Mouse (Mus musculus) midbrain, embryonic 15.5 days (tissue): ENCODE results near the gene Zfp993. TPM values are rescaled to one million over a fixed set of nuclear protein-coding genes. Genes with fewer than 3 reads are reported as not detected.
"Not testable (repeated sequence)": the region's sequence is repeated elsewhere in the genome, so short reads cannot be mapped to it uniquely, and the experiment has no call there.

Experiments
- ATAC-seq: fragments of 200-750 bp; cut with Nextera tagmentation; replicated peaks from 2 replicates; pipeline ENCODE4 v1.8.0; 2017; ENCODE audit warnings: moderate TSS enrichment
- H3K27ac ChIP-seq: fragments of 300-500 bp; sonication (generic); 2 replicates; pipeline ENCODE4 v1.5.1; 2015; ENCODE audit warnings: mild to moderate bottlenecking, inconsistent platforms
- H3K27me3 ChIP-seq: fragments of 300-500 bp; sonication (generic); replicated peaks from 2 replicates; pipeline ENCODE4 v1.6.1; 2015; ENCODE audit warnings: inconsistent platforms
- H3K36me3 ChIP-seq: fragments of 300-500 bp; sonication (generic); replicated peaks from 2 replicates; pipeline ENCODE4 v1.6.1; 2015; ENCODE audit warnings: inconsistent platforms
- H3K4me1 ChIP-seq: fragments of 300-500 bp; sonication (generic); 2 replicates; pipeline ENCODE4 v1.6.1; 2015; ENCODE audit warnings: inconsistent platforms
- H3K4me2 ChIP-seq: fragments of 300-500 bp; sonication (generic); 2 replicates; pipeline ENCODE4 v1.6.1; 2015; ENCODE audit warnings: inconsistent platforms, mild to moderate bottlenecking, moderate library complexity
- H3K4me3 ChIP-seq: fragments of 300-500 bp; sonication (generic); 2 replicates; pipeline ENCODE4 v1.5.1; 2015; ENCODE audit warnings: mild to moderate bottlenecking, inconsistent platforms
- H3K9ac ChIP-seq: fragments of 300-500 bp; sonication (generic); 2 replicates; pipeline ENCODE4 v1.6.1; 2015; ENCODE audit warnings: mild to moderate bottlenecking, inconsistent platforms
- H3K9me3 ChIP-seq: fragments of 300-500 bp; sonication (generic); 2 replicates; pipeline ENCODE4 v1.6.1; 2016; ENCODE audit warnings: inconsistent platforms
- WGBS: fragments of 180-500 bp; shearing (Covaris S2); methylation state at CpG from one replicate; pipeline ENCODE4 v1.1.7; 2015; ENCODE audit warnings: mixed read lengths; 5-methylcytosine and 5-hydroxymethylcytosine counted together
- polyA plus RNA-seq: library from polyadenylated mRNA; unstranded; fragments of >200 nt; fragmentation: Nextera tagmentation; extraction: Ambion mirVana; gene quantifications from 2 replicates; pipeline ENCODE4 v1.2.1, GENCODE M21; 2015

Zfp993 gene
- 3.7 and 3.8 TPM in 2 replicates for polyA plus RNA-seq

- not testable (repeated sequence) for ATAC-seq, H3K9ac ChIP-seq, H3K9me3 ChIP-seq, H3K27ac ChIP-seq, H3K4me1 ChIP-seq, H3K4me2 ChIP-seq, H3K27me3 ChIP-seq, H3K36me3 ChIP-seq, H3K4me3 ChIP-seq
- no CpG with 5 or more reads among the region's 14 CpGs for WGBS
Measured at GRCm38 (mm10) chr4:146610774-146611400, at the start of gene Zfp993. Gene Zfp993, plus strand, starts transcription at chr4:146610961.

- not testable (repeated sequence) for H3K27ac ChIP-seq, H3K4me3 ChIP-seq, H3K36me3 ChIP-seq, H3K27me3 ChIP-seq, H3K9me3 ChIP-seq, H3K9ac ChIP-seq, H3K4me2 ChIP-seq, H3K4me1 ChIP-seq
- under 1% methylated on average over 21 of the region's 111 CpGs for WGBS
- ATAC-seq, result peak; percentile 82
Measured at GRCm38 (mm10) chr4:146579905-146580873, 30.6 kb upstream of the Zfp993 start.

DNA sequence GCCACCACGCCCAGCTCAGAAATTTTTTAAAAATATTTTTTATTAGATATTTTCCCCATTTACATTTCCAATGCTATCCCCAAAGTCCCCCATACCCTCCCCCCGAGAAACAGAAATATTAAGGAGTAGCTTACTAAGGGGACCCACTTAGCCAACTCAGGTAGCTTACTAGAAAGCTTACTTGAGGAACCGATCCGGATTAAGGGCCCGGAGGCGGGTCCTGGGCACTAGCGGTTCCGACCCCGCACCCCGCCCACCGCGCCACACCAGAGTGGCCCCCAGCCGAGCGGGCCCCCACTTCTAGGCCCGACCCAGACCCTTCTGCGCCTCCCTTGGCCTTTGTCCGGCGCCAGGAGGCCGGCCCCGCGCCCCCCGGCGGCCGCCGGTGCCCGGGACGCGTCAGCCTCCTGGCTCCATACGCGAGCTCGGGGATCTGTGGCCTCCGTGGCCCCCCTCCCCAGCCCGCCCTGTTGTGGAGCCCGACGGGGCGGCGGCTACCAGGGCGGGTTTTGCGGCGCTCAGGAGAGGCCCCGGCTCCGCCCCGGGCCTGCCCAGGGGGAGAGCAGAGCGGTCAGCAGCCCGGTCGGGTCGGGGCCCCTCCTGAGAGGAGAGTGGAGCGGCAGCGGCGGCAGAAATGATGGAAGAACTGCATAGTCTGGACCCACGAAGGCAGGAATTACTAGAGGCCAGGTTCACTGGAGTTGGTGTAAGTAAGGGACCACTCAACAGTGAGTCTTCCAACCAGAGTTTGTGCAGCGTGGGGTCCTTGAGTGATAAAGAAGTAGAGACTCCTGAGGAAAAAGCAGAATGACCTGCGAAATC, 7.0 kb upstream of the Zfp993 start:
- peak overlapping the region; percentile 27 for H3K4me3 ChIP-seq
- peak; percentile 92 for ATAC-seq
- not testable (repeated sequence) for H3K9ac ChIP-seq, H3K36me3 ChIP-seq, H3K27me3 ChIP-seq, H3K9me3 ChIP-seq, H3K4me1 ChIP-seq, H3K27ac ChIP-seq
- peak overlapping the region; percentile 37 for H3K4me2 ChIP-seq
- WGBS, result 7% methylated on average over 29 of the region's 53 CpGs

GRCm38 (mm10) chr4:146644367-146644766, 33.6 kb downstream of the Zfp993 start:
- H3K4me1 ChIP-seq, H3K4me3 ChIP-seq, H3K9ac ChIP-seq, H3K27me3 ChIP-seq, H3K27ac ChIP-seq, H3K36me3 ChIP-seq, ATAC-seq, H3K9me3 ChIP-seq, H3K4me2 ChIP-seq: not testable (repeated sequence)
- WGBS, result no CpG with 5 or more reads among the region's 4 CpGs

GRCm38 (mm10) chr4:146649641-146650040, 38.9 kb downstream of the Zfp993 start:
- H3K36me3 ChIP-seq, ATAC-seq, H3K9me3 ChIP-seq, H3K27ac ChIP-seq, H3K4me1 ChIP-seq, H3K4me2 ChIP-seq, H3K4me3 ChIP-seq, H3K27me3 ChIP-seq, H3K9ac ChIP-seq: not testable (repeated sequence)
- no CpG with 5 or more reads among the region's 2 CpGs for WGBS

- ATAC-seq, result not testable (repeated sequence)
Measured at GRCm38 (mm10) chr4:146650115-146650514, 39.4 kb downstream of the Zfp993 start.

DNA sequence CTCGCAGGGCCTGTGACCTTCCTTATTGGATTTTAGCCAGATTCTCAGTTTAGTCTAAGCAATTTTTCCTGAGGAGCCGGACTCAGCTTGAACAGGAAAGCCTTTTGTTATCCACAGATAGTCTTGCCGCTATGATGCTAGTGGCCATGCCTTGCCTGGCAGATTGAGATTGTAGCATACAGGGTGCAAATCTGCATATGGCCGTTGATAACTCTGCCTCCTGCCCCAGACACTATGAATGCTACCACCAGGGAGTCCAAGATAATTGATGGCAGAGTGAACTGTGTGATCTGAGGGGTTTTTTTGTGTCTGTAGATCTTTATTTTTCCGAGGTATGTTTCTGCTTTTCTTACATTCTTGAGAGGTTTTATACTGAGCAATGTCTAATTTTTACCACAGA, 39.9 kb downstream of the Zfp993 start:
- H3K4me2 ChIP-seq, H3K4me3 ChIP-seq, ATAC-seq, H3K27ac ChIP-seq, H3K9ac ChIP-seq, H3K27me3 ChIP-seq, H3K4me1 ChIP-seq, H3K36me3 ChIP-seq, H3K9me3 ChIP-seq: not testable (repeated sequence)
- WGBS, result 63% methylated on average over 2 of the region's 5 CpGs

More at GRCm38 (mm10) chr4:146650115-146650514, 39.4 kb downstream of the Zfp993 start:
- H3K27ac ChIP-seq, H3K27me3 ChIP-seq, H3K9me3 ChIP-seq, H3K4me1 ChIP-seq, H3K4me2 ChIP-seq, H3K36me3 ChIP-seq, H3K4me3 ChIP-seq, H3K9ac ChIP-seq: not testable (repeated sequence)
- 67% methylated on average over 2 of the region's 4 CpGs for WGBS

Other genes starting within 250 kb of the Zfp993 start
- gene Zfp992, start 161.9 kb upstream of the Zfp993 start, polyA plus RNA-seq, result 1.6 and 1.8 TPM in 2 replicates
- 0.10 and 0.15 TPM in 2 replicates for gene Zfp981, start 108.9 kb upstream of the Zfp993 start, polyA plus RNA-seq